Mouse (Mus musculus): ENCODE measurements around the gene 0610040J01Rik. TPM values are rescaled to one million over a fixed set of nuclear protein-coding genes. Genes with fewer than 3 reads are reported as not detected.

Gene 0610040J01Rik
- total RNA-seq, 2 experiments from 2014 or later: 2.8 to 4.2 TPM

Other genes with a start within 250 kb of the 0610040J01Rik start
- not detected for gene Nwd2, start 163.3 kb upstream of the 0610040J01Rik start, total RNA-seq (2021)
- 1 to 10 TPM; 8.2 to 9.4 TPM for gene Rell1, start 156.5 kb downstream of the 0610040J01Rik start, total RNA-seq (2021)

All from gastrocnemius, postnatal 25 days (tissue).